Mouse (Mus musculus): Measurements from ENCODE around the gene Cer1.

Gene Cer1

GRCm38 (mm10) chr4:82884636-82885534 is at the start of gene Cer1:
Gene Cer1 (minus strand): TSS chr4:82885148.
- DNase-seq (ENCODE audit: low spot score in 2 of 2) = no peak

GRCm38 (mm10) chr4:82934308-82934707 is 49.4 kb upstream of the Cer1 start:
- peak in 1 of 2 experiments; percentile 14 for DNase-seq (ENCODE audit: low spot score in 2 of 2)

DNA sequence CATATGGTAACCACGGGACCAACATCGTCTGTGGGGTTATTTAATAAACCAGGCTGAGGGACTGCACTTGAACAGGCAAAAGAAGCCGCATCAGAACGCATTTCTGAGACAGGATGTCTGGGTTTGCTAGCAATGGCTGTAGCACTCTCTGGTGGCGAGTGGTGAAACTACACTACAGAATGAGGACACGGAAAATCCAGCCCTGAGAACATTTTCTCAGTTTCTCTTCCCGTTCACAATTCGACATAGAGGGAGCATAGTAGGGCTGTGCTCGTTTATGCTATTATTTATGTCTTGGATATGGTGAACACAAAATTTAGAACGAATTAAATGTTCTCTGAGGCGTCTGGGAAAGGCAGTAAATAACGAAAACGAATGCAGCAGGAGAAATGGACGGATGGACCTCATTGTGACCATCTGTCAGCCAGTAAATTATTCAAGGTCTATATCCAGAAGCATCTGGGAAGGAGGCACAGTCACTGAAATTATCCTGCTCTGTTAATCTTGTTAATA is 48.8 kb upstream of the Cer1 start:
- DNase-seq (ENCODE audit: low spot score in 2 of 2) = peak; percentile 91 to 93

- DNase-seq (ENCODE audit: low spot score in 2 of 2) = no peak
These were observed 45.1 kb upstream of the Cer1 start for GRCm38 (mm10) chr4:82930079-82930478.

GRCm38 (mm10) chr4:82921962-82922361 is 37.0 kb upstream of the Cer1 start:
- DNase-seq (ENCODE audit: low spot score in 2 of 2) = no peak

GRCm38 (mm10) chr4:82918625-82919024 is 33.7 kb upstream of the Cer1 start:
- DNase-seq (ENCODE audit: low spot score in 2 of 2) = no peak

- no peak for DNase-seq (ENCODE audit: low spot score in 2 of 2)
These were observed 31.7 kb upstream of the Cer1 start for GRCm38 (mm10) chr4:82916678-82917050.

- no peak for DNase-seq (ENCODE audit: low spot score in 2 of 2)
These were observed 31.2 kb upstream of the Cer1 start for GRCm38 (mm10) chr4:82916003-82916677.

GRCm38 (mm10) chr4:82915576-82915975 is 30.6 kb upstream of the Cer1 start:
- DNase-seq (ENCODE audit: low spot score in 2 of 2) = no peak

DNA sequence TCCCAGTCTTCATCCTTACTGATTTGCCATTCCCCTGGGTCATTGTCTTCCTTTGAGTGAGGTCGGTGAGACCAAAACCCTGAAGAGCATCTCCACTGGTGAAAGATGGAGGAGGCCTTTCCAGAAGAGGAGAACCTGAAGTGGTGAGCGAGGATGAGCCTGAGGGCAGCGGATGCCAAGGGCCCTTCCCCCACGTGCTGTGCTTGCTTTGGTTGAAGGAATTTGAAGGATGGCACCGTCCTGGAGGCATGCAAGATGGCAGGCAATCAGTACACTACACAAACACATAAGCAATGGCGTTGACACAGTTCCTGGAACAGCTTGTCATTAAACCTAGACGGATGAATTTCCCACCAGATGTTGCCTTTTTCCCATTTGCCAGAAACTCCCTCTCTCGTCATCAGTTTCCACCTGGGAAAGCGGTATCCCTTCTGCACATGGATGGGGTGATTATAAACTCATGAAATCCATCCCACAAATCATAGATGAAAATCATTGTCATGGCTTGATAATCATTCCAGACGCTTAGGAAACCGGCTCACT is 29.7 kb upstream of the Cer1 start:
- DNase-seq (ENCODE audit: low spot score in 2 of 2) = no peak

DNA sequence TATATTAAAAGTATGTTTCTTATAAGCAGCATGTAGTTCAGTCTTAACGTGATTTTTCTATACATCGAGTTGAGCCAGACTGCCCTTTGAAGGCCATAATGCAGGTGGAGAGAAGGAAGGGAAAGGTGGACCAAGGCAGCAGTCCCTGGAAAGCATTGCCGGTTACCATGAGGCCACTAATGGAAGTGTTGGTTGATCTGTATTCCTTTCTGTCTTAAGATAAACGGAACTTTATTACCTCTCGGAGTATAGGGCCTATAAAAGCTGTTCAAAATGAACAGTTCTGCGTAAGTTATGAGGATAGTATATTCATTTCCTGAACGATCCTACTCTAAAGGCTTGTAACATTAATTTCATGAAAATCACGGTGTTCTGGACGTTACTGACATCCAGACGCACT is 10.3 kb upstream of the Cer1 start:
- DNase-seq (ENCODE audit: low spot score in 2 of 2) = no peak

- DNase-seq (ENCODE audit: low spot score in 2 of 2) = peak; percentile 11 to 31
These were observed 7.3 kb upstream of the Cer1 start for GRCm38 (mm10) chr4:82892247-82892646.

GRCm38 (mm10) chr4:82891566-82891965 is 6.6 kb upstream of the Cer1 start:
- no peak for DNase-seq (ENCODE audit: low spot score in 2 of 2)

DNA sequence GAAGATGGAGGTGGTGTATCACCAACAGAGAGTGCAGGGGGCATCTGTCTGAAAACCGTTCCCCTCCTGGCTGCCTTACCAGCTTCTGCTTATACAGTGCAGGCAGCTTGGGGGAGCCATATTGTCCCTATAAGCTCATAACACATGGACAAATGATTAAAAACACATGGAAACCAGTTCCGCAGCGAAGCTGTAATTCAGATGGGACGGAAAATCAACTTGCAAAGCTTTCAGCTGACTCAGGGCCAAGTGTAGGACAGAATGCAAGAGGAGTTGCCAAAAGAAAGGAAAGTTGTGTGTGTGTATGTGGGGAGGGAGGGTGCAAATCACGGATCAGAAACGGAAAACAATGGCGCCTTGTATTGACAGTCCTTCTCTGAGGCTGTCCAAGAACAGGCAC is 6.1 kb upstream of the Cer1 start:
- DNase-seq (ENCODE audit: low spot score in 2 of 2) = no peak

GRCm38 (mm10) chr4:82890585-82890984 is 5.6 kb upstream of the Cer1 start:
- no peak for DNase-seq (ENCODE audit: low spot score in 2 of 2)

DNA sequence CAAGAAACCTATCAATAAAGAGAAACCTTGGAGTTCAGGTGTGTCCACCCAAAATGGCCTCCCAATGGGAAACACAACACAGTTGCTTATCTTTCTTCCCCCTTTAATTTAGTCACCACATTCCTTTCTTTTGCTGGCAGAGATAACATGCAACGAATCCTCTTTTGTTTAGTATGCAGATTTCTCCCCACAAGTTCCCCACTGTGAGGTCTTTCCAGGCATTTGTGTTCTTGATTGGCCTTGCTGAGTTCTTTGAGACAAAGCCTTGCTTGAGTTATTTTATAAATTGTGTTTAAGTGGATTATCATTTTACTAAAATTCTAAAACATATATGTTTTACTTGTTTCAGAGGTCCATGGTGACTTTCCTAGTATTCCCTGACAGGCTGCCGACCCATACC is 1.2 kb upstream of the Cer1 start:
- no peak for DNase-seq (ENCODE audit: low spot score in 2 of 2)

DNA sequence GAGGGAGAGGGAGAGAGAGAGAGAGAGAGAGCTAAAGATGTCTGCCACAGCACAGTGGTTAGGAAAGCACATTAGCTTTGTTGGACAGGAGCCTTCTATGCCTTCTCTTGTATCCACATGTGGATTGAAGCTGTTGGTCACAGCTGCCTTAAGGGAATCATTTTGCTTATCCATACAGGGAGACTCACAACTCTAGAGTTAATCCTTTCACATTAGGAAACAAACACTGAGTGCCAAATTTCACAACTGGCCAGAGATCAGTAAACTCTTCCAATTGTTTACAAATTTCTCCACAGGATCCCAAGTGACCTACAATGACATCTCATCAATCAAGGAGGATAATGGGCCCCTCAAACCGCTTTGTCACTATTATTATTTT is 576 bp upstream of the Cer1 start:
- no peak for DNase-seq (ENCODE audit: low spot score in 2 of 2)

- no peak for DNase-seq (ENCODE audit: low spot score in 2 of 2)
These were observed 2.4 kb downstream of the Cer1 start for GRCm38 (mm10) chr4:82882500-82882899.

- no peak for DNase-seq (ENCODE audit: low spot score in 2 of 2)
These were observed 3.6 kb downstream of the Cer1 start for GRCm38 (mm10) chr4:82881366-82881765.

- DNase-seq (ENCODE audit: low spot score in 2 of 2) = no peak
These were observed 4.7 kb downstream of the Cer1 start for GRCm38 (mm10) chr4:82880243-82880642.

DNA sequence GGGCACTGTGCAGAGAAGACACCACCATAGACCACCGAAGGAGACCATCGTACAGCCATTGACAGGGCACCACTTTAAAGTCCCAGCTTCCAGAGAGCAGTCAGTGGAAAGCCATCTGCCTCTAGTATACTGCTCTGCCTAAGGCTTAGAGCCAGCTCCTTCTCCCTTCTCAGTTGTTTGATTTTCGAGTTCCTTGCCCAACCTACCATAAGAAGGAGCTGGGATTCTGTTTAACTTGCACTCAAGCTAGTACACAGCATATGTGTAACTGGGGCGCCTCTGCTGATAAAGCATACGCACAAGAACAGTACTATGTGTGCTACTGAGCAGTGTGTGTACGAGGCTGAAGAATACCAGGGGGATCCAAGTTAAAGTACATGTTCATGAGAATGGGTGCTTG is 5.8 kb downstream of the Cer1 start:
- no peak for DNase-seq (ENCODE audit: low spot score in 2 of 2)

- no peak for DNase-seq (ENCODE audit: low spot score in 2 of 2)
These were observed 8.3 kb downstream of the Cer1 start for GRCm38 (mm10) chr4:82876656-82877055.

GRCm38 (mm10) chr4:82875532-82875931 is 9.4 kb downstream of the Cer1 start:
- DNase-seq (ENCODE audit: low spot score in 2 of 2) = no peak
